Mouse (Mus musculus): ENCODE data around the gene St6gal1. TPM values are rescaled to one million over a fixed set of nuclear protein-coding genes. Genes with fewer than 3 reads are reported as not detected.

St6gal1 gene
- polyA plus RNA-seq, 1 experiment from 2014 or later, result 24.6 TPM

DNA sequence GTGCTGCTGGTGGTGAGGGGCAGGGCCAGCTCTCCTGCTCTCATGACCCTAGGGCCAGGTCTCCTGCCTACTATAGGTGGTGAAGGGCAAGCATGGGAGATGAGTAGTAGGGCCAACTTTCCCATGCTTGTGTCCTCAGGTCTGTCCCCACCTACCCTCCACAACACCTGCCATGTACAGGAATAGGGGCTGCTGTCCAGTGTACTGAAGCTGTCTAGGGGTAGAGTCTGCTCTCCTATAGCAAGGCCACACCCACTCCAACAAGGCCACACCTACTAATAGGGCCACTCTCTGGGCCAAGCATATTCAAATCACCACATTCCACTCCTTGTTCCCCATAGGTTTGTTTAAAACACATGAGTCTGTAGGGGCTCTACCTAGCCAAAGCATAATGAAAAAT is 159.8 kb downstream of the St6gal1 start:
- H3K27me3 ChIP-seq, result no peaks in the 10 kb centered on the region
- ATAC-seq (ENCODE audit: low FRiP score, low read depth), result no peak

GRCm38 (mm10) chr16:23397931-23398330 is 173.4 kb downstream of the St6gal1 start:
- no peak overlapping the region for H3K4me3 ChIP-seq
- no peaks in the 10 kb centered on the region for H3K27me3 ChIP-seq
- no peak overlapping the region for H3K4me2 ChIP-seq
- WGBS, result 93% methylated on average over 5 of the region's 5 CpGs
- H3K36me3 ChIP-seq, result no peaks in the 10 kb centered on the region
- no peak for ATAC-seq (ENCODE audit: low FRiP score, low read depth)
- H3K9ac ChIP-seq, result no peak overlapping the region
- H3K27ac ChIP-seq (replicated peaks), result no peak overlapping the region
- H3K9me3 ChIP-seq, result no peaks in the 10 kb centered on the region
- H3K4me1 ChIP-seq (replicated peaks), result no peaks in the 10 kb centered on the region

More for the DNA sequence above, 159.8 kb downstream of the St6gal1 start:
- H3K36me3 ChIP-seq, result no peaks in the 10 kb centered on the region
- no peak overlapping the region for H3K4me2 ChIP-seq
- H3K9me3 ChIP-seq, result no peaks in the 10 kb centered on the region
- no peak overlapping the region for H3K4me3 ChIP-seq
- H3K27ac ChIP-seq (replicated peaks), result no peak overlapping the region
- H3K9ac ChIP-seq, result no peak overlapping the region
- H3K4me1 ChIP-seq (replicated peaks), result no peaks in the 10 kb centered on the region

- Histone ChIP-seq H3K4me2 (no peak overlapping the region), H3K4me1 (replicated peaks) (no peaks in the 10 kb centered on the region), H3K27ac (replicated peaks) (no peak overlapping the region), H3K4me3 (no peak overlapping the region), H3K27me3 (no peaks in the 10 kb centered on the region), H3K36me3 (no peaks in the 10 kb centered on the region), H3K9me3 (no peaks in the 10 kb centered on the region), H3K9ac (no peak overlapping the region)
- ATAC-seq (ENCODE audit: low FRiP score, low read depth), result no peak
- 71% methylated on average over 4 of the region's 4 CpGs for WGBS
Observed at GRCm38 (mm10) chr16:23401463-23401862, 176.9 kb downstream of the St6gal1 start.

DNA sequence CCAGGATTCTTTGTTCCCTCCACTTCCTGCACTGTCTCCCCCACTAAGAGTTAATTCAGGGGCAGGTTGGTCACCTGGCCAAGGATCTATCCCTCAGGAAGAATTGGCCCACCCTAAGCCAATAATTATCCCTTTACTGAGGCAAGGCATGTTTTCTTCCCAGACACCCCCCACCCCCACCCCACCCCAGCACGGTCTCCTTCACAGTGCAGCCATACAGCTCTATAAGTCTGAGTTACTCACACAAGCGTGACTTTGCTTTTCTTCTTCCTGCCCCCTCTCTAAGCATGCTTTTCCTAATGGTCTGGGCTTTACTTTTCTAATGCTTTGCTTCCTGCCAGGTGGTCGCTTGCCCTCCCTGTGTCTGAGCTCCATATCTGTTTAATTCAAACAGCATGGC is 177.4 kb downstream of the St6gal1 start:
- Histone ChIP-seq H3K4me2 (no peak overlapping the region), H3K4me1 (replicated peaks) (no peaks in the 10 kb centered on the region), H3K27ac (replicated peaks) (no peak overlapping the region), H3K27me3 (no peaks in the 10 kb centered on the region), H3K4me3 (no peak overlapping the region), H3K9me3 (no peaks in the 10 kb centered on the region), H3K36me3 (no peaks in the 10 kb centered on the region), H3K9ac (no peak overlapping the region)
- no peak for ATAC-seq (ENCODE audit: low FRiP score, low read depth)
- WGBS, result 63% methylated on average over 3 of the region's 3 CpGs

GRCm38 (mm10) chr16:23403008-23403755 is 178.6 kb downstream of the St6gal1 start:
- H3K4me3 ChIP-seq, result no peak overlapping the region
- H3K9me3 ChIP-seq, result no peaks in the 10 kb centered on the region
- H3K4me2 ChIP-seq, result no peak overlapping the region
- ATAC-seq (ENCODE audit: low FRiP score, low read depth), result no peak
- no peaks in the 10 kb centered on the region for H3K4me1 ChIP-seq (replicated peaks)
- H3K27me3 ChIP-seq, result no peaks in the 10 kb centered on the region
- H3K27ac ChIP-seq (replicated peaks), result no peak overlapping the region
- H3K9ac ChIP-seq, result no peak overlapping the region
- 52% methylated on average over 8 of the region's 8 CpGs for WGBS
- H3K36me3 ChIP-seq, result no peaks in the 10 kb centered on the region

Other genes starting within 250 kb of the St6gal1 start
- gene Kng2, start 195.3 kb upstream of the St6gal1 start, polyA plus RNA-seq (2015; fragmentation: Nextera tagmentation; extraction: Ambion mirVana), result 0.14 TPM in 1 of 2 replicates, not detected in the other
- gene Kng1, start 166.9 kb upstream of the St6gal1 start, polyA plus RNA-seq (2015; fragmentation: Nextera tagmentation; extraction: Ambion mirVana), result 0.39 TPM in 1 of 2 replicates, not detected in the other
- 323 and 324 TPM in 2 replicates for gene Eif4a2, start 117.3 kb upstream of the St6gal1 start, polyA plus RNA-seq (2015; fragmentation: Nextera tagmentation; extraction: Ambion mirVana)
- 40.6 and 50.6 TPM in 2 replicates for gene Rfc4, start 97.0 kb upstream of the St6gal1 start, polyA plus RNA-seq (2015; fragmentation: Nextera tagmentation; extraction: Ambion mirVana)
- gene Adipoq, start 78.2 kb upstream of the St6gal1 start, polyA plus RNA-seq (2015; fragmentation: Nextera tagmentation; extraction: Ambion mirVana), result not detected in 2 replicates
- 0.06 and 0.17 TPM in 2 replicates for gene Rtp1, start 204.4 kb downstream of the St6gal1 start, polyA plus RNA-seq (2015; fragmentation: Nextera tagmentation; extraction: Ambion mirVana)